Comparison of ENCODE assay signal across 21 mouse cellular contexts in genomic region chr11:116296191-116296734, GRCm38 (mm10). TPM values are rescaled to one million over a fixed set of nuclear protein-coding genes. Genes with fewer than 3 reads are reported as not detected.
DNase-seq lines count a peak whose midpoint lies in the region; ATAC-seq and TF ChIP-seq lines count a peak whose summit lies in the region.
"Had no signal": no experiment of that assay in that cellular context is flagged by ENCODE, and none has a peak within 500 bp of the region (broad histone marks: within the 10 kb centered on the region; RNA-seq: fewer than 3 reads in every experiment).

No protein-coding gene starts in this region.

- H3K9ac ChIP-seq in hindbrain, embryonic 16.5 days (ENCODE audit: low read depth, low read length), result no peak overlapping the region
- H3K9ac ChIP-seq: embryonic facial prominence, embryonic 15.5 days; forebrain, embryonic 12.5 days; hindbrain, embryonic 12.5 days; intestine, embryonic 15.5 days had no signal

- no peak overlapping the region for H3K4me2 ChIP-seq in myocyte (ENCODE audit: low read depth)
- H3K4me2 ChIP-seq in hindbrain, embryonic 16.5 days (ENCODE audit: low read length), result no peak overlapping the region
- H3K4me2 ChIP-seq: embryonic facial prominence, embryonic 15.5 days; forebrain, embryonic 12.5 days; hindbrain, embryonic 12.5 days; intestine, embryonic 15.5 days had no signal

- H3K4me3 ChIP-seq in myocyte, result no peak overlapping the region
- no peak overlapping the region for H3K4me3 ChIP-seq in hindbrain, embryonic 16.5 days (ENCODE audit: low read length)
- H3K4me3 ChIP-seq: embryonic facial prominence, embryonic 15.5 days; erythroblast, embryonic 14.5 days; forebrain, embryonic 12.5 days; hindbrain, embryonic 12.5 days; intestine, embryonic 15.5 days had no signal

- H3K9me3 ChIP-seq in hindbrain, embryonic 16.5 days (ENCODE audit: control insufficient read depth, low read length), result no peaks in the 10 kb centered on the region
- H3K9me3 ChIP-seq: embryonic facial prominence, embryonic 15.5 days; forebrain, embryonic 12.5 days; hindbrain, embryonic 12.5 days; intestine, embryonic 15.5 days had no signal

- 85% methylated on average over 8 of the region's 8 CpGs for WGBS in hindbrain, embryonic 16.5 days

- peaks cover under 1% of the 10 kb centered on the region for H3K36me3 ChIP-seq in myocyte (ENCODE audit: control insufficient read depth, insufficient read depth)
- peaks cover 53% of the 10 kb centered on the region for H3K36me3 ChIP-seq in hindbrain, embryonic 16.5 days (ENCODE audit: control insufficient read depth, insufficient read depth, low read length)

- H3ac ChIP-seq in myocyte (ENCODE audit: control insufficient read depth, insufficient read length), result no peak overlapping the region

- H3K79me2 ChIP-seq in myocyte (ENCODE audit: control insufficient read depth, insufficient read depth), result no peaks in the 10 kb centered on the region

- intact Hi-C loops in gastrocnemius, postnatal 14 days (cut with DNase I; ENCODE audit: low total_unique reads), result no loop called here

- no peak for ATAC-seq in hindbrain, embryonic 16.5 days
- ATAC-seq: forebrain, embryonic 16.5 days; intestine, embryonic 15.5 days had no signal

- DNase-seq in cerebellum, adult 9-11 months, result peak; percentile 56
- DNase-seq in cerebellum, postnatal 4 days (ENCODE audit: low spot score in 2 of 2), result no peak
- DNase-seq in gastrocnemius, postnatal 14 days, result peak; percentile 48
- no peak for DNase-seq in gastrocnemius, postnatal 25 days
- peak; percentile 81 for DNase-seq in testis, postnatal 14 days (ENCODE audit: low spot score)
- no peak for DNase-seq in spleen, adult 12 weeks (ENCODE audit: low spot score)
- DNase-seq: adrenal gland, postnatal 14 days; cerebellum, adult 8-10 months; heart, postnatal 10 days; heart, postnatal 4 days; kidney, adult 18-20 months had no signal

- no peak for TF ChIP-seq POLR2A in myocyte (IDR thresholded peaks at IDR 0.05; ENCODE audit: insufficient read length, low read depth)

- no peak overlapping the region for H3K27ac ChIP-seq in hindbrain, embryonic 16.5 days (ENCODE audit: low read depth, low read length)
- H3K27ac ChIP-seq: embryonic facial prominence, embryonic 15.5 days; forebrain, embryonic 12.5 days; hindbrain, embryonic 12.5 days; intestine, embryonic 15.5 days had no signal

- H3K27me3 ChIP-seq in myocyte (ENCODE audit: control insufficient read depth, insufficient read depth, insufficient read length), result no peaks in the 10 kb centered on the region
- H3K27me3 ChIP-seq in hindbrain, embryonic 16.5 days (replicated peaks; ENCODE audit: control insufficient read depth, insufficient read depth, low read length), result no peaks in the 10 kb centered on the region
- H3K27me3 ChIP-seq: embryonic facial prominence, embryonic 15.5 days; forebrain, embryonic 12.5 days; hindbrain, embryonic 12.5 days; intestine, embryonic 15.5 days had no signal

- H3K4me1 ChIP-seq in hindbrain, embryonic 16.5 days (ENCODE audit: control insufficient read depth, insufficient read depth, low read depth, low read length), result no peaks in the 10 kb centered on the region
- H3K4me1 ChIP-seq: forebrain, embryonic 12.5 days; hindbrain, embryonic 12.5 days had no signal

TF ChIP-seq in myocyte, 11 proteins besides CTCF, POLR2A, EP300 and RAD21:
- TF ChIP-seq SRF (IDR thresholded peaks at IDR 0.05; ENCODE audit: control insufficient read depth, insufficient read length, low read depth) (no peak), E2F4 (IDR thresholded peaks at IDR 0.05; ENCODE audit: insufficient read depth) (no peak), MYOD1 (IDR thresholded peaks at IDR 0.05; ENCODE audit: control insufficient read depth in 1 of 3, insufficient read length in 2 of 3, low read depth in 2 of 3) (peak in 2 of 3 experiments; percentile 96), POLR2AphosphoS2 (IDR thresholded peaks at IDR 0.05; ENCODE audit: insufficient read length, low read depth) (no peak), MAX (IDR thresholded peaks at IDR 0.05; ENCODE audit: low read depth) (no peak), REST (IDR thresholded peaks at IDR 0.05; ENCODE audit: insufficient read depth, insufficient read length) (no peak), TCF12 (IDR thresholded peaks at IDR 0.05; ENCODE audit: insufficient read depth, poor library complexity, severe bottlenecking) (peak; percentile 71), USF1 (IDR thresholded peaks at IDR 0.05; ENCODE audit: low read depth) (no peak), MYOG (IDR thresholded peaks at IDR 0.05; ENCODE audit: control insufficient read depth in 1 of 3, insufficient read depth in 1 of 3, insufficient read length in 2 of 3, low read depth in 2 of 3) (peak; percentile 62 to 98 (median 97)), CEBPB (IDR thresholded peaks at IDR 0.05; ENCODE audit: insufficient read depth, poor library complexity, severe bottlenecking) (no peak), TCF3 (IDR thresholded peaks at IDR 0.05; ENCODE audit: insufficient read length, low read depth) (peak; percentile 79)

RNA-seq across cellular contexts. Expression of gene Exoc7, which starts 10.8 kb away (rescaled TPM):
- 10 to 100 TPM; 61.9 to 62.3 TPM for total RNA-seq in gastrocnemius, postnatal 14 days (2021)
- total RNA-seq in gastrocnemius, postnatal 25 days (2021), result 10 to 100 TPM; 66.5 to 69.1 TPM
- 55.0 TPM for polyA plus RNA-seq in myocyte (2012; fragmentation: generic; extraction: Trizol)
- polyA plus RNA-seq in hindbrain, embryonic 16.5 days (2015; fragmentation: Nextera tagmentation; extraction: Ambion mirVana), result 122 and 127 TPM in 2 replicates

RNA-seq across cellular contexts. Expression of gene Galr2, which starts 15.5 kb away (rescaled TPM):
- under 1 TPM; 0.38 to 0.41 TPM for total RNA-seq in gastrocnemius, postnatal 14 days (2021)
- total RNA-seq in gastrocnemius, postnatal 25 days (2021), result under 1 TPM in 1 of 2 experiments, not detected in 1; 0.31 TPM
- 1.5 TPM for polyA plus RNA-seq in myocyte (2012; fragmentation: generic; extraction: Trizol)
- polyA plus RNA-seq in hindbrain, embryonic 16.5 days (2015; fragmentation: Nextera tagmentation; extraction: Ambion mirVana), result 0.25 and 1.1 TPM in 2 replicates
- total RNA-seq: adrenal gland, postnatal 14 days; heart, postnatal 10 days; heart, postnatal 4 days had no signal
- polyA plus RNA-seq: erythroblast, embryonic 14.5 days; frontal cortex, adult 2 months; heart, embryonic 14.5 days had no signal

RNA-seq across cellular contexts. Expression of gene Srp68, which starts 22.2 kb away (rescaled TPM):
- 10 to 100 TPM; 68.5 to 69.5 TPM for total RNA-seq in gastrocnemius, postnatal 14 days (2021)
- total RNA-seq in gastrocnemius, postnatal 25 days (2021), result 10 to 100 TPM; 65.8 to 75.9 TPM
- 83.0 TPM for polyA plus RNA-seq in myocyte (2012; fragmentation: generic; extraction: Trizol)
- polyA plus RNA-seq in hindbrain, embryonic 16.5 days (2015; fragmentation: Nextera tagmentation; extraction: Ambion mirVana), result 61.8 and 62.4 TPM in 2 replicates

RNA-seq across cellular contexts. Expression of gene Foxj1, which starts 38.9 kb away (rescaled TPM):
- total RNA-seq in gastrocnemius, postnatal 14 days (2021), result under 1 TPM; 0.22 to 0.27 TPM
- total RNA-seq in gastrocnemius, postnatal 25 days (2021), result under 1 TPM in 1 of 2 experiments, not detected in 1; 0.27 TPM
- polyA plus RNA-seq in myocyte (2012; fragmentation: generic; extraction: Trizol), result 0.08 TPM
- polyA plus RNA-seq in hindbrain, embryonic 16.5 days (2015; fragmentation: Nextera tagmentation; extraction: Ambion mirVana), result 13.2 and 16.2 TPM in 2 replicates
- total RNA-seq: heart, postnatal 10 days had no signal

RNA-seq across cellular contexts. Expression of gene Evpl, which starts 58.4 kb away (rescaled TPM):
- total RNA-seq in gastrocnemius, postnatal 14 days (2021), result under 1 TPM; 0.09 to 0.14 TPM
- total RNA-seq in gastrocnemius, postnatal 25 days (2021), result under 1 TPM; 0.05 to 0.13 TPM
- 0.14 TPM for polyA plus RNA-seq in myocyte (2012; fragmentation: generic; extraction: Trizol)
- polyA plus RNA-seq in hindbrain, embryonic 16.5 days (2015; fragmentation: Nextera tagmentation; extraction: Ambion mirVana), result 1.1 and 1.2 TPM in 2 replicates

Comparison
In these comparisons a context has a peak if more than half of its experiments do, and no peak if none do; other contexts are left out.
1. DNase-seq: peak in cerebellum, adult 9-11 months (single experiment), gastrocnemius, postnatal 14 days (single experiment) and testis, postnatal 14 days (single experiment); none in cerebellum, postnatal 4 days (0 of 2), gastrocnemius, postnatal 25 days (single experiment) and spleen, adult 12 weeks (single experiment).